In the genomic region with DNA sequence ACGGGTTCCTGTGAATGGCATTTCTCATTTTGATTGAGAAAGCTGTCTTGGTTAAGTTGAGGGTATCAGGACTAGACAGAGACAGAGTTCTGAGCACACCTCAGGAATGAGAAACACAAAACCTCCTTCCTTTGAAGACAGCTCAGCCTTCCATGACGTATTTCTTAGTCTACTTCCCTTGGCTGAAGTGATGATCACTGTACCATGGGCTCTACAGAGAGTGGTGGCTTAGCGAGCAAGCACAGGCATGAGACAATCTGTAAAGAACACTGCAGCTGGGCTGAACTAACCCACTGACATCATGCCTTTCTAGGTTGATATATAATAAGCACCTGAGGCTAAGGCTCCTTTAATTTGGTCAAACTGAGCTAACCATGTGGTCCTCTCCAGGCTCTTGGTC, we compare ENCODE assay signal across 18 mouse cellular contexts.
DNase-seq lines count a peak whose midpoint lies in the region; ATAC-seq and TF ChIP-seq lines count a peak whose summit lies in the region.
"Had no signal": no experiment of that assay in that cellular context is flagged by ENCODE, and none has a peak within 500 bp of the region (broad histone marks: within the 10 kb centered on the region; RNA-seq: fewer than 3 reads in every experiment).

No protein-coding gene starts in this region.

- TF ChIP-seq CTCF in liver, embryonic 14.5 days (IDR thresholded peaks at IDR 0.05; ENCODE audit: low read depth), result no peak

- H3K9ac ChIP-seq in kidney, embryonic 15.5 days, result no peak overlapping the region
- H3K9ac ChIP-seq in kidney, embryonic 16.5 days (replicated peaks; ENCODE audit: low read length), result no peak overlapping the region
- H3K9ac ChIP-seq in liver, embryonic 14.5 days (replicated peaks), result no peak overlapping the region
- H3K9ac ChIP-seq: hindbrain, embryonic 14.5 days; limb, embryonic 15.5 days had no signal

- no peak overlapping the region for H3K4me2 ChIP-seq in kidney, embryonic 15.5 days
- H3K4me2 ChIP-seq in kidney, embryonic 16.5 days (replicated peaks; ENCODE audit: low read depth, low read length), result no peak overlapping the region
- H3K4me2 ChIP-seq in liver, embryonic 14.5 days (ENCODE audit: low read depth), result no peak overlapping the region
- H3K4me2 ChIP-seq: hindbrain, embryonic 14.5 days; limb, embryonic 15.5 days had no signal

- H3K9me3 ChIP-seq in kidney, embryonic 15.5 days (replicated peaks), result no peaks in the 10 kb centered on the region
- no peaks in the 10 kb centered on the region for H3K9me3 ChIP-seq in kidney, embryonic 16.5 days (ENCODE audit: low read length)
- H3K9me3 ChIP-seq in liver, embryonic 14.5 days (ENCODE audit: control insufficient read depth, low read length), result no peaks in the 10 kb centered on the region
- H3K9me3 ChIP-seq: limb, embryonic 15.5 days had no signal

- peaks cover 4% of the 10 kb centered on the region; the same call in 1 of the 2 replicates for H3K4me1 ChIP-seq in kidney, embryonic 15.5 days
- H3K4me1 ChIP-seq in kidney, embryonic 16.5 days (ENCODE audit: insufficient read depth, low read length), result no peaks in the 10 kb centered on the region
- H3K4me1 ChIP-seq in liver, embryonic 14.5 days (replicated peaks; ENCODE audit: control insufficient read depth in 2 of 2, insufficient read depth in 2 of 2, low read length in 1 of 2), result peaks cover 5 to 12% of the 10 kb centered on the region in 2 experiments
- H3K4me1 ChIP-seq: limb, embryonic 15.5 days had no signal

- no peaks in the 10 kb centered on the region for H3K36me3 ChIP-seq in kidney, embryonic 15.5 days
- H3K36me3 ChIP-seq in kidney, embryonic 16.5 days (ENCODE audit: insufficient read depth, low read length), result no peaks in the 10 kb centered on the region
- H3K36me3 ChIP-seq in liver, embryonic 14.5 days (replicated peaks; ENCODE audit: control insufficient read depth, insufficient read depth, low read depth), result no peaks in the 10 kb centered on the region
- no peaks in the 10 kb centered on the region for H3K36me3 ChIP-seq in splenic B cell, adult 2 months (ENCODE audit: control insufficient read depth, insufficient read depth, low read length, poor library complexity, severe bottlenecking)
- H3K36me3 ChIP-seq: limb, embryonic 15.5 days had no signal

- intact Hi-C loops in heart, postnatal 10 days (cut with DNase I), result no loop called here

- no peaks in the 10 kb centered on the region; the same call in 1 of the 2 replicates for H3K27me3 ChIP-seq in kidney, embryonic 15.5 days
- no peaks in the 10 kb centered on the region for H3K27me3 ChIP-seq in kidney, embryonic 16.5 days (ENCODE audit: insufficient read depth, low read length)
- no peaks in the 10 kb centered on the region for H3K27me3 ChIP-seq in liver, embryonic 14.5 days (ENCODE audit: control insufficient read depth, insufficient read depth, low read length)
- H3K27me3 ChIP-seq in splenic B cell, adult 2 months (ENCODE audit: control insufficient read depth, insufficient read depth, low read length, poor library complexity, severe bottlenecking), result no peaks in the 10 kb centered on the region
- H3K27me3 ChIP-seq: limb, embryonic 15.5 days had no signal

- WGBS in kidney, embryonic 15.5 days, result 50% methylated on average over 3 of the region's 3 CpGs
- WGBS in kidney, embryonic 16.5 days, result 65% methylated on average over 3 of the region's 3 CpGs
- WGBS in liver, embryonic 14.5 days (ENCODE audit: insufficient replicate concordance), result 32% methylated on average over 3 of the region's 3 CpGs

- no peak for TF ChIP-seq EP300 in liver, embryonic 14.5 days (IDR thresholded peaks at IDR 0.05; ENCODE audit: low read depth)

- ATAC-seq in kidney, embryonic 15.5 days (replicated peaks; ENCODE audit: low FRiP score), result 0 out of 2 replicates have a peak, but pooled peaks have one; percentile 22
- no peak; the same call in 1 of the 2 replicates for ATAC-seq in kidney, embryonic 16.5 days (ENCODE audit: low FRiP score, low TSS enrichment)
- peak; percentile 58 for ATAC-seq in liver, embryonic 14.5 days (ENCODE audit: insufficient read depth)
- ATAC-seq: forebrain, embryonic 16.5 days; intestine, embryonic 16.5 days had no signal

- H3K4me3 ChIP-seq in kidney, embryonic 15.5 days (replicated peaks), result no peak overlapping the region
- no peak overlapping the region for H3K4me3 ChIP-seq in kidney, embryonic 16.5 days (ENCODE audit: low read length)
- no peak overlapping the region for H3K4me3 ChIP-seq in liver, embryonic 14.5 days (ENCODE audit: insufficient read depth in 1 of 2, low read depth in 2 of 2, low read length in 2 of 2)
- H3K4me3 ChIP-seq: limb, embryonic 15.5 days had no signal

- DNase-seq in heart, adult 11 months, result peak; percentile 49
- DNase-seq in heart, postnatal 10 days, result no peak
- DNase-seq in liver, embryonic 14.5 days (ENCODE audit: low read depth in 3 of 3, low spot score in 3 of 3), result no peak
- DNase-seq in splenic B cell, adult 2 months (ENCODE audit: low read depth, low spot score), result peak; percentile 78
- DNase-seq in frontal cortex, postnatal 36 days (ENCODE audit: low spot score in 2 of 2), result no peak
- no peak for DNase-seq in layer of hippocampus, adult 8-10 months (ENCODE audit: low spot score in 2 of 2)
- DNase-seq: adrenal gland, postnatal 14 days; cerebellum, adult 18-20 months; kidney, postnatal 25 days; lung, postnatal 10 days; right cerebral cortex, postnatal 14 days; thymus, postnatal 25 days had no signal

- H3K27ac ChIP-seq in kidney, embryonic 15.5 days, result no peak overlapping the region
- H3K27ac ChIP-seq in kidney, embryonic 16.5 days (ENCODE audit: low read length), result no peak overlapping the region
- H3K27ac ChIP-seq in liver, embryonic 14.5 days, result no peak overlapping the region
- H3K27ac ChIP-seq: hindbrain, embryonic 14.5 days; limb, embryonic 15.5 days had no signal

Comparison
In these comparisons a context has a peak if more than half of its experiments do, and no peak if none do; other contexts are left out.
1. DNase-seq: peak in heart, adult 11 months (single experiment) and splenic B cell, adult 2 months (single experiment); none in heart, postnatal 10 days (0 of 2), liver, embryonic 14.5 days (0 of 3), frontal cortex, postnatal 36 days (0 of 2) and layer of hippocampus, adult 8-10 months (0 of 2).